Mouse (Mus musculus): ENCODE results near the gene Ces3a. TPM values are rescaled to one million over a fixed set of nuclear protein-coding genes. Genes with fewer than 3 reads are reported as not detected.
"Not testable (repeated sequence)": the region's sequence is repeated elsewhere in the genome, so short reads cannot be mapped to it uniquely, and the experiment has no call there.

Ces3a gene
- total RNA-seq, 2 experiments from 2014 or later: not detected

DNA sequence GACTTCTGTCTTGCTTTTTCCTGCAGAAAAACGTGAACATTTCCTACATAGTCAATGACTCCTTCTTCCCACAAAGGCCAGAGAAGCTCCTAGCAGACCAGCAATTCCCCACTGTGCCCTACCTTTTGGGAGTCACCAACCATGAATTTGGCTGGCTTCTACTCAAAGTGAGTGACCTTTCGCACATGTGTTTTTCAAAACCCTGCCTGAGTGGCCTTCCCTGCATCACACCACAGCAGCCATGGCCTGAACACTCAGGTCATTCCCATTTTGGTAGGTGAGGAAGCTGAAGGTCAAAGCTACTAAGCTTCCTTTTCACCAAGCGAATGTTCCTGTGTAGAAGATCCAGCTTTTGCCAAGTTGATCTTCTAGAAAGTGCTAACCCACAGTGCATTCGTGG, 40.2 kb downstream of the Ces3a start:
- intact Hi-C loops (cut with DNase I): no loop called here
- DNase-seq: no peak

- intact Hi-C loops (cut with DNase I): no loop called here
- no peak for DNase-seq
Measured at GRCm38 (mm10) chr8:105093992-105094391, 45.6 kb downstream of the Ces3a start.

GRCm38 (mm10) chr8:105102101-105102785, 53.8 kb downstream of the Ces3a start:
- intact Hi-C loops (cut with DNase I); DNase-seq: not testable (repeated sequence)

- intact Hi-C loops (cut with DNase I); DNase-seq: not testable (repeated sequence)
Measured at GRCm38 (mm10) chr8:105103701-105104100, 55.3 kb downstream of the Ces3a start.

DNA sequence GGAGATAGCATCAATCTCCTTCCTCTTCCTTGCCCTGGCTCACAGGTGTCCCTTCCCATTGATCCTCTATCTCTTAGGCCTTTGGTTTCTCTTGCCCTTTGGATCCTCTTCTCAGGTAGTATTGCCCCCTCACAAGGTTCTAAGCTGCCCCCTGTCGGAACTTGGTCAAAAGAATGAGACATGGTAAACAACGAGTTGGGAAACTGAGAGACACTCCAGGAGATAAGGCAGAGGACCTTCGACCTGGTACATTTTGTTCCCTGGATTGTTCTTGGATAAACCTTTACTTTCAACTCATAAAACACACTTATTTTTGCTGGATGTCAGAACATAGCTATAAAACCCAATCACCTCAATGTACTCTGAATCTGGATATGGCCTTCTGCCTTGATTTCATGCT, 55.8 kb downstream of the Ces3a start:
- intact Hi-C loops (cut with DNase I): no loop called here
- DNase-seq: no peak

Other genes with a start within 250 kb of the Ces3a start
- under 1 TPM; 0.25 to 0.34 TPM for gene Ces2b, start 217.0 kb upstream of the Ces3a start, total RNA-seq (2021)
- gene Ces2c, start 201.5 kb upstream of the Ces3a start, total RNA-seq (2021): not detected
- gene Ces2e, start 122.3 kb upstream of the Ces3a start, total RNA-seq (2021): under 1 TPM; 0.62 to 0.79 TPM
- not detected for gene Ces2f, start 101.2 kb upstream of the Ces3a start, total RNA-seq (2021)
- gene Ces2g, start 86.9 kb upstream of the Ces3a start, total RNA-seq (2021): 1 to 10 TPM; 2.9 to 4.7 TPM
- not detected for gene Ces2h, start 47.7 kb upstream of the Ces3a start, total RNA-seq (2021)
- under 1 TPM in 1 of 2 experiments, not detected in 1; 0.10 TPM for gene Ces3b, start 35.2 kb downstream of the Ces3a start, total RNA-seq (2021)
- gene Ces4a, start 83.2 kb downstream of the Ces3a start, total RNA-seq (2021): not detected
- 10 to 100 TPM; 32.4 to 37.0 TPM for gene Cbfb, start 122.1 kb downstream of the Ces3a start, total RNA-seq (2021)
- 10 to 100 TPM; 18.2 to 19.5 TPM for gene D230025D16Rik, start 176.5 kb downstream of the Ces3a start, total RNA-seq (2021)
- 1 to 10 TPM; 8.9 to 9.5 TPM for gene B3gnt9, start 206.6 kb downstream of the Ces3a start, total RNA-seq (2021)
- 1 to 10 TPM; 9.1 to 9.7 TPM for gene Tradd, start 216.0 kb downstream of the Ces3a start, total RNA-seq (2021)
- gene Fbxl8, start 216.0 kb downstream of the Ces3a start, total RNA-seq (2021): 1 to 10 TPM; 2.8 to 4.1 TPM
- under 1 TPM; 0.84 to 0.94 TPM for gene Hsf4, start 221.2 kb downstream of the Ces3a start, total RNA-seq (2021)
- 10 to 100 TPM; 14.7 to 16.2 TPM for gene Nol3, start 227.5 kb downstream of the Ces3a start, total RNA-seq (2021)
- 1 to 10 TPM; 2.8 to 6.3 TPM for gene 4931428F04Rik, start 241.3 kb downstream of the Ces3a start, total RNA-seq (2021)
- gene Exoc3l, start 247.5 kb downstream of the Ces3a start, total RNA-seq (2021): 10 to 100 TPM; 11.6 to 13.6 TPM
- 10 to 100 TPM; 25.6 to 29.0 TPM for gene E2f4, start 249.1 kb downstream of the Ces3a start, total RNA-seq (2021)

Data from heart, postnatal 10 days (tissue).